Mouse (Mus musculus) retina, embryonic 14.5 days (tissue): Measurements from ENCODE around the gene Fmo1.

Source experiments
- DNase-seq: peaks from one replicate; pipeline ENCODE4 v3.0.0-alpha.2; 2015; ENCODE audit warnings: low spot score

The Fmo1 gene

DNA sequence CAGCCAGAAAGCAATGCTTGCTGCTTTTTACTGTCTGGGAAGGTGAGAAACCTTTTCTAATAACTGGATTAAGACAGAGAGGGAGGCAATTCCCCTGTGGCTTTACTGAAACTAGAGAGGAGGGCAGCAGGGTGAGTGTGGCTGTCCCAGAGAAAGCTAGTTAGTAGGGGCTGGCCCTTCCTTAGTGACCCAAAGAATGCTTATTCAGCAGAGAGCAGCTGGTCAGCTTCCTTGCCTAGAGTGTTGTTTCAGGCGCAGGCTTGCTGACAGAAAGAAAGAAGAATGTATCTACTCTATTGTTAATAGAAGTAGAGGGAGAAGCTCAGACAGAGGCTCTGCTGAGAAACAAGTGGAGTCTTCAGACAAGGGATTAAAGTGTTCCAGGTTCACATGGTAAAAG lies 4.1 kb downstream of the Fmo1 start:
- no peak for DNase-seq

DNA sequence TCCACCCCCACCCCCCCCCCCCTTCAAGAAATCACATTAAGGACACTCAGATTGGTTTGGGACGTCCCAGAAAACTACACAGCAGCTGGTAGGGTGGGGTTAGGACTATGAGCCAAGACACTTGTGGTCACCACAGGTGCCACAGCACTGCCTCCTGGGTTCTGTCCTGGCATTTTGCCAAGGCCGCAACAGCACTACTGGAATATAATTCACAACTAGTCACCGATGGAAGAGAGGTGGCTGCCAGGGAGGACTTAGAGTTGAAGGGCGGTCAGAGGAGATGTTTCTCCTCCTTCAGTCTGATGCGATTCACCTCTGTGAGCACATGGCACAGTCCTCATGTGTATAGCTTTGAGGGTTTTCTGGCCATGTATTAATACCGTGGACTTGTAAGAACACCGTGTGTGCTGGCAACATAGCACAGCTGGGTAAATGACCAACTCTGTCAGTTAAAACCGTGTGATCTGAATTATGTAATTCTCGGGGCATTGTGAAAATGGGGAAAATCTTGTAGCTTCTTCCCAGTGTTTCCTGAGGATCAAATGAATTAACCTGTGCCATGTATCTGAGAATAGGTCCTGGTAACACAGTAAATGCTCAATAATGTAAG lies 6.3 kb downstream of the Fmo1 start:
- DNase-seq = no peak

DNA sequence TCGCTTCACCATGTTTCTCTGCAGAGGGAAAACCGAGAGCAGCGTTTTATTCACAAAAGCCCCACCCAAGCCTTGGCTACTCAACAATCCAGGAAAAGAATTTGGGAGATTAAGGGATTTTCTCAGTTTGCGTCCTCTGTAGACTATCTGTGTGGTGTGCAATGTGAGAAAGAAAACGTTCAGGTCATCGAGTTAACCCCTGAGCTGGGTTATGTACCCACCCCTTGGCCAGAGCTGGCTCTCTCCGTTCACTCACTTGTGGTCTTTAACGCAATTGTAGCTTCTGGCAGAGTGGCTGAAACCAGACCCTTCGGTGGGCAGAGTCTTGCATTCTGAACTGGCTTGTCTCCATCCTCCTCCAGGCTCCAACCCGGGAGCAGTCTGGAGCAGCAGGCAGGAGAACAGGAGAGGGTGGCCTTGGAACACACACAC lies 6.8 kb downstream of the Fmo1 start:
- DNase-seq = no peak

DNA sequence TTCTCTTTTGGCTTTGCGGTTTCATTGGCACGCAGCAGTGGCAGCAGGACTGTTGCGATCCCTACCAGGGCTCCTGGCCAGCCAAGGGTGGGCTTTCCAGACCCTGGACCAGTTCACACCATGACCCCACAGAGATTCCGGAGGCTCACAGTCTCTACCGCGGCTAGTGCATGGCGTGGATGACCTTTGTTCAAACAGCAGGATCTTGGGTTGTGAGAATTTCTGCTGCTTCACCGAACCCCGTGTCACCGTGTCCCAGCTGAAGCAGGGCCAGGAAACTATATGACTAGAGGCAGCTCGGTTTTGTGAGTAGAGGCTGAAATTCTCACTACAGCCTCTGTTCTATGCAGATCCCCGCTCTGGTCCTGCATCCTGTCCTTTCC lies 7.7 kb downstream of the Fmo1 start:
- peak; percentile 23 for DNase-seq

DNA sequence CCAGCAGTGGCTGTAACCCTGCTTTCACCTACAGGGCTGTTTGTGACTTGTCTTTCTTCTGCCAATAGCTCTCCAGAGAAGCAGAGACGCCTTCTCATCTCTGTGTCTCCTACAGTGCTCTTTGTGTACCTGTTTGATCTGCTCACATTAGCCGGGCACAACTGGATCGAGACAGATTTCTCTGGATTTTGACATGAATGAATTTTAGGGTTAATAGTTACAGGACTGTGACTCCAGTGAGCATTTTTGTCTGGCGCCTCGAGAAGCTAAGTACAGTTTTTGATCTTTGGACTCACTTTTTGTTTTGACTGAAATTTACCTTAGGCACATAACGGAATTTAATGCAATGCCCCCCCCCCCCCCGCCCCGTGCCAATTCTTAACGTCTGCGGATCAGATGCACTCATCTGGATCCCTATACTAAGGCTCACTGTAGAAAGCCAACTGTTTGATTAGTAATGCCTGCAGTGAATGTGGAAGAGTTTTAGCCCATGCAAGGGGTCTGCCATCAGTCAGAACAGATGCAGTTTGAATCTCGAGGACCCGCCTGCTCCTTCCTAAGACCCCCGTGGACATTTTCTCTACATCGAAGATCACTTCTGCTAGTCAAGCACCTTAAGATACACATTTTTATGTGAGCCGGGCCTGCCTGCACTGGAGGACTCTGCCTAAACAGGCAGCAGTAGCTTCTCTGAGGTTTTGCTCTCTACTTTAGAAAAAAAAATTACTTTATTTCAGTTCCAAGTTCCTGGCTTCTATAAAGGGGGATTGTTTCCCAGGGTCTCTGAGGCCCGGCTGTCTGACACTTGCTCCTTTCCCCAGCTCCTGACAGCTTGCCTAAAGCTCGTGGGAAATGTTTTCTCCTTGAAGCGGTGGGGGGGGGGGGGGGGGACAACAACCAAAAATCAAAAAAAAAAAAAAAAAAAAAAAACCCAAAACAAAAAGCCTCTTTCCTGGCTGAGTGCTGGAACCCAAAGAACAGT lies 8.4 kb downstream of the Fmo1 start:
- no peak for DNase-seq

DNA sequence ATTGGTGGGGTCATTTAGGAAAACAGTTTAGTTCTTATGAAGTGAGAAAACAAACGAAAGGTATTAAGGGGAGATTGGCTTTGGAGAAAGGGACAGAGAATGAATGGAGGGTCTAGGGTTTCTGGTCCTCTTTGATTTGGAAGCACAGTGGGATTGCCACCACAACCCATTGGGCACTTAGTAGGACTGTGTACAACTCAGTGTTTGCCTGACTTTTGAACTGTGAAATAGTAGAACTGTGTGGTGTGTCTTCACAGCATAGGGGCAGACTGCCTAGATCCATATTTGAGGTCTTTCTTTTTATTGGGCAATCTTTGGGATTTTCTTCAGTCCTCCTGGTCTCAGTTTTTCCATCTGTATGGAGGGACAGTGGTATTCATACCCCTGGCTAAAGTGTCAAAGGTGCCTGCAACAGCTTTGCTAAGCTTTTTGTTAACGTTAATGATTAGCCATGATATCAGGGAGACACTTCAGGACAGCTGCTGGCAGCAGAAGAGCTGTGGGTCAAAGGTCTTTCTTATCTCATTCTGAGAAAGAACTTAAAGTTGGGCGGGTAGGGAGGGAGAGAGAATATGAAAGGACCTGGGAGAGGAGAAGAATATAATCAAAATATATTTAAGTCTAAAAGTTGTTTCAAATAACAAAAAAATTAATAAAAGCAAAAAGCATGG lies 12.5 kb downstream of the Fmo1 start:
- DNase-seq = no peak

DNA sequence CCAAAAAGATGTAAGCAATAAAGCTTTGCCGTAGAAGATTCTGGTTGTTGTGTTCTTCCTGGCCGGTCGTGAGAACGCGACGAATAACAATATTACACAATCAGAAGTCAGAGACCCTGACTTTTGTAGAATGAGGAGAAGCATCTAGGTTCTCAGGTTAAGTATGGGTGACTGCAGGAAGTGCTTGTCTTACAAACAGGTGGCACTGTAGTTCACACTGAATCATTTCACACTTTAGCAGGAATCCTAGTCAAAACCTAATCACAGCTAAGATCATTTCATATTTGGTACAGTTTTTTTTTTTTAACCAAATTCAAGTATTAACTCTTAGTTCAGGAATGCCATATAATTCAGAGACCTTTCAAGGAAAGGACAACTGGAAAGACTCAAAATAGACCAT lies 18.9 kb downstream of the Fmo1 start:
- no peak for DNase-seq

DNA sequence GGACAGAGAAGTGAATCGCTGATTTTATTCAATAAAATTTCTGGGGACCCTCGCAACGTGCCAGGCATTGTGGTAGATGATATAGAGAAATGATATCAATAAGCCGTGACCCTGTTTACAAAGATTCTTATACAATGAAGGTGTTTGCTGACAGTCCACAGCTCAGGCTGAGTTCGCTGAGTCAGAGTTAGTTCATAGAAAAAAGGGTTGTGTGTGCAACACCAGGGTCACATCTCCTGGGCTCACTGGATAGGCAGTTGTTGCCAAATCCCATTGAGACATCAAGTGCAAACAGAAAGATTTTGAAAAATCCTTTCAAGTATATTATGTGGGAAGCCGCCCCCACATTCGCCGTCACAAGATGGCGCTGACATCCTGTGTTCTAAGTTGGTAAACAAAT lies 26.2 kb downstream of the Fmo1 start:
- DNase-seq = no peak

DNA sequence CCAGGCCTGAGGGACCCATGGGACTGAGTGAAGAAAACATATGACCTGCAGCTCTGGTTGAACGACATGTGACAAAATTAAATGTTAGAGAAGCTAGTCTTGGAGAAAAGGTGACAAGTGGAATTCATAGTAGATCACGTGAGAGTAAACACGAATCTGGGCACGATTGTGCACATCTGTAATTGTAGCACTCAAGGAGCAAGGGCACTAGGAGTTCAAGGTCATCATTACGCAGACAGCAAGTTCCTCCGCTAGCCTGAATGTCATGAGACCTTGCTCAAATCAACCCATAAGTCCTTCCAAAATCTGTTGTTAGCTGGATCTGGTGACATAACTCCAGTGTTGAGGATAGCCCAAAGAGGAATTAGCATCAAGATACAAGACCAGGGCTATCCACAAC lies 27.4 kb downstream of the Fmo1 start:
- DNase-seq = no peak

DNA sequence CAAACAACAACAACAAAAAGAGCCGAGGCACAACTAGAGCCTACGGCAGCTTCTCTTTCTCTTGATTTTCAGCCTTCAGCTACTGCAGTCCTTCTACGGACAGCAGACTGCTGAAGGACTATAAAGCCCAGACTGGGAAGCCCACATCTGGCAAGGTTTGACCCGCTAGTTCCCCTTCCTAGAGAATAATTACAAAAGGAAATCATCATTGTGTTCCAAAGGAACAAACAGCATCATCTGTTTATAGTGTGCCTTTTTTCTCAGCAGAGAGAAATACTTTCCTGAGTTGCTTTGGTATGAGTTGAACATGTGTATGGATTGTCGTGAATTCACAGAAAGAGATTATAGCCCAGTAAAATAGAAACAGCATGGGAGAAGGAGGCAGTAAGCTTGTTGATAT lies 32.1 kb downstream of the Fmo1 start:
- no peak for DNase-seq

DNA sequence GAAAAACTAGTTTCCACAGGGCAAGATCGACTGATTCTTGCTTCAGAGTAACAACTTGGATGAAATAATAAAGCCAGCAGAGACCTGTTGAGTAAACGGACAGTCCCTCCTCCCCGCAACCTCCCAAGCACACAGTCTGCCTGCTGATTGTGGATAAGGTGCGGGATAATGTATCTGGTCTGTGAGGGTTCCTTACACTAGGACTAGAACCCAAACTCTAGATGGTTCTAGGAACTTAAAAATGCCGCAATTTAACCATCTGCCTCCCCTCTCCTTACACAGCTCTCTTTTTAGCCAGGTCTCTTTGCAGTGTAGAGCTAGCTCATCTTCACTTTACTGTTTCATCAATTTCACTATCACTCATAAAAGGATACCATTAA lies 33.8 kb downstream of the Fmo1 start:
- no peak for DNase-seq

DNA sequence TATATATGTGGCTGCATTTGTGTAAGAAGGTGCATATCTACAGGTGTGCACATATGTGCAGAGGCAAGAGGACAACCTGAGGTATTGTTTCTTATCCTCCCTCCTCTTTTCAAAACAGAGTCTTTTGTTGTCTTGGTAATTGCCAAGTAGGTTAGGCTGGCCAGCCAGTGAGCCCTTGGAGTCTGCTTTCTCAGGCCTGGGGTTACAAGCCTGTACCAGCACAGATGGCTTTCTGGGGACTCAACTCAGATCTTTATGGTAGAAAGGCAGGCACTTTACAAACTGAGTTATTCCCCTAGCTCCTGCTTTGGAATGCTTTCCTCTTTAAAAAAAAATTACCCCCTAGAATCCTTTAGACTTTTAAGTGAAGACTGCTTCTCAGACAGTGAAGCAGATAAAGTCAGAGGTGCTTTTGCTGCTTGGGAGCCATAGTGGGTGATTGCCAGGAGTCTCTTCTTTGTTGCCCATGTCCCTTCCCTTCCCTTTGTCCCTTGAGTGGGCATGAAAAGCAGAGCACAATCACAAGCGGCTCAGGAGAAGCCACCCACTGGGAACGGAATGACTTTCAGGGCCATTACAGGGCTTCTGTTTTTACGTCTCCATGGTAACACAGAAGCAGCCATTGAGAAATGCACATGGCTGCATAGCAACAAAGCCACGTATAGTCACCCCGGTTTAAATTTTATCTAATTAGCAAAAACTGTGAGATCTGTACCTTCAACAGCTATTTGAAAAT lies 34.4 kb downstream of the Fmo1 start:
- DNase-seq = peak; percentile 83

DNA sequence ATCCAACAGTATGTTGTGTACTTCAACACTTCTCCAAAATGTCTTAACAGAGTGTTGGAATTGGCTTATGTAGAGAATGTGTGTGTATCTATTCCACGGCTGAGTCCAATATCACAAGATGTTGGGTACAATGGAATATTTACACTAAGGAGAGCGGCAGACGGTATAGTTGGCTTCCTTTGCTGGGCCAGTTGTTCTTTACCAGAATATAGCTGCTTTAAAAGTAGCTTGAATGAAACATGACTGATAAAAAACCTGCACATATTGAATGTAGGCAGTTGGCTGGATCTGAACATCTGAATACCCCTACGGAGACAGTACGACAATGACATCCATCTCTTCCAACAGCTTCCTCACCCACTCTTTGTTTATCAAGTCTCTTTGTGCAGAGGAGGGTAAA lies 47.1 kb downstream of the Fmo1 start:
- no peak for DNase-seq

DNA sequence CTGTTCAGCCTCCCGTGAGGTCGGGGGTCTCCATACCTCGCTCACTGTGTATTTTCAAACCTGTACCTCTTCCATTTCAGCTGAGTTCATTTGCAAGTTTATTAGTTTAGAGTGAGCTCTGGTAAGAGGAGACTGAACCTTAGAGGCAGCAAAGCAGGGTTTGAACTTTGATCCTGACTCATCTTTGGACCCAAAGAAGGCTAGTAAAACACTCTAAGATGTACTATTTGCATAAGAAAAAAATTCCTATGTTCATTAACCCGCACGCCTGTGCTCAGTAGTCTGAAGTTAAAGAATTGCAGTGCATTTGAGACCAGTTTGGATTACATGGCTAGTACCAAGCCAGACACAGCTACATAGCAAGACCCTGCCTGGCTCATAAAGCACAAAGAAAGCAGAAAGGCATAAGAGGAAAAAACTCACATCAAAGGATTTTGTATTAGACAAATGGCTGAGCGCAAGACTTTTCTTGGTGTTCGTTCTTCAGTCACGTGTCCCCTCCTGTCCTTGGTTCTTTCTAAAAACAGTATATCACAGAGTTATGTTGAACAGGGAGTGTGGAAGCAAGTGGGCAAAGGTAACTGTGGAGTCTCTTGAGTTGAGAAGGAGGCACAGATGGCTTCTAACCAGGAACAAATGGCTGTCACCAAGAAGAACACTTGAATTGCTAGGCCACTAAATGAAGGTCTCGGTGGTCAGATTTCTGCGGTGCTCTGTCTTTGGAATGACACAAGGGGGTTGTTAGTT lies 50.9 kb downstream of the Fmo1 start:
- DNase-seq = no peak

DNA sequence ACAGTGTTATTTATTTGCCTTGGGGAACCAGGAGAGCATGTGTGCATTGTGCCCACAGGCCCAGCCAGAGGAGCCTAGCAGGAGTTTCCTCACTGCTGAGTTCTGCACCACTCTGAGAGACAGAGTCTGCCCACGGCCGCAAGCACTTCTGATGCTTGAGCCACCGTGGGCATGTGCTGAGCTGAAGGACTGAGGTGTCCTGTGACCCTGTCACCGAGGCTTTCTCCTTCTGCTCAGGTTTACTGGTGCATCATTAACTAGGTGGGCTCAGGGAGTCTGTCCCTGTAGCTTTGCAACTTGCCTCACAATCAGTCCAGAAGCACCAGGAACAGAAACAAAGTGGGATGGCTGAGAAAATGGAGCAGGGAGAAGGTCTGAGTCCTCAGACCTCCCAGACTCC lies 51.5 kb downstream of the Fmo1 start:
- DNase-seq = no peak

DNA sequence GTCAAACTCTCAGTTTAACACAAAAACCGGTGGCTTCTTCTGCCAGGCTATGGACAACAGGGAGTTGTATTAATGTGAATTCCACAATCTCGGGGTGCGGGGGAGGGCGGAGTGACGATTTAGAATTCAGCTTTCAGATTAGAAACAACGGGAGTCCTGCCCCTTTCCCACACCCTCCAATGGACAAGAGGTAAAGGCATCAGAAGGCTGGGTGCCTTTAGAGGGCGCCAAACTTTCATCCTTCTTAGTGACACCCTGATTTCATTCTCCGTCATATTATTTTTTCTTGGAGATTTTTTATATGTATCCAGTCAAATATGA lies 52.6 kb downstream of the Fmo1 start, which contains the start of gene Fmo4:
Fmo4 (minus strand) TSS at position 137 of the 321 bp plus-strand sequence.
- peak; percentile 46 for DNase-seq

DNA sequence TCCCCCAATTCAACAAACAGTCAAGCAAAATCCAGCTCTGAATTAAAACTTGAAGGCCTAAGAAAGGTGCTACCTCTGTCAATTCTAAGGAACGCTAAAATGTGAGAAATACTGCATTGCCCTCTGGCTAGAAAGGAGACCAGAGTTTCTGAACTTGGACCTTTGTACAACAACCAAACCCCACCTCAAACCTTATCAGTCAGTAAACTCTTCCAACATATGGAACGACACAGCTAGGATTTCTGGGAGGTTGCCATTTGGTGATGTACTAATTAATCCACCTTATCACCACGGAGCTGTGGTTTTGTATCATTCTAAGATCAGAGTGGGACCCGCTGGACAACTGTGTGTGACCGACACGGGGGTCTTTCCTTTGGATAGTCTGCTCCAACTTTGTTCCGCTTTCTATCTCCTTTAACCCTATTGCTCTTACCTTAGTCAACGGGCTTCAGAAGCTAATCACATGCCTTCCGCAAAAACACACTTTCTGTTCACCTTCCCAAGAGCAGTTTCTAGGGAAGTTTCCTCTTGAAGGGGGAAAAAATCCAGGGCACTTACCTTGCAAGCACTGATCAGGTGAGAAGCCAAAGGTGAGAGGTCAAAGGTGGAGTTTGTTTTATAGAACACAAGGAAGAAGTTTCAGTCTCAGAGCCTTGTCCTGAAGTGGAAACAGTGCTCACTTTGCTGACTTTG lies 53.1 kb downstream of the Fmo1 start:
- DNase-seq = no peak

DNA sequence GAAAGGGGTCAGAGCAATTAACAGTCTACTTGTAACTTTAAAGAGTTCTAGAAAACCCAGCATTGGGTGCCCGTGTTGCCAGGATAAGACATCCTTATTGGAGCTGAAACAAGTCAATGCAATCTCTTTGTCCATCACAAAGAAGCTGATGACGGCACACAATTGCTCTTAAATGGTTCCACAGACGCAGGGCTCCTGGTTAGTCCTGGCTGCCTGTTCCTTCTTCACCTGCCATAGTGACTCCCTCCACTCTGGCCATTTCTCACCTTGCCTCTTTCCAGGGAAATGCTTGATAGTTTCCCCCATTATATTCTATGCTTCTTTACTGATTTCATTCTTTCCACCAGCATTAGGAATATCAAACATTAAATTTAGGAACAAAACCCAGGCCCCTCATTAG lies 57.9 kb downstream of the Fmo1 start:
- DNase-seq = no peak

DNA sequence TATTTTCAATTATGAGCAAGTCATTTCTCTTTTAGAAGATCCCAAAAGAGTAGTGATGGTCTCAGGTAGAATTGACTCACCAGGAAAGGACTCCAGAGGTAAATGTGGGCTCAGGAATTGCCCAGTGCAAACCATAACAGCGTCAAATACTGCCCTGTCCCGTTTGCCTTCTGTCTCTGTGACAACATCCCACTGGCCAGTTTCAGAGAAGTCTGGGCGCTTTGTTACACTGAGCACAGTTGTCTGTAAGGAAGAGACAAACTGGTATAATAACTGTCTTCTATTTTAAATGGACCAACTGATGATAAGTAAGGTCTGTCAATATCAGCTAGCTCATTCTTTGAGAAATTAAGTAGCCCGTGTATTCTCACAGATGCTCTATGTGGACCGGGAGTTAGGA lies 59.0 kb downstream of the Fmo1 start:
- no peak for DNase-seq

DNA sequence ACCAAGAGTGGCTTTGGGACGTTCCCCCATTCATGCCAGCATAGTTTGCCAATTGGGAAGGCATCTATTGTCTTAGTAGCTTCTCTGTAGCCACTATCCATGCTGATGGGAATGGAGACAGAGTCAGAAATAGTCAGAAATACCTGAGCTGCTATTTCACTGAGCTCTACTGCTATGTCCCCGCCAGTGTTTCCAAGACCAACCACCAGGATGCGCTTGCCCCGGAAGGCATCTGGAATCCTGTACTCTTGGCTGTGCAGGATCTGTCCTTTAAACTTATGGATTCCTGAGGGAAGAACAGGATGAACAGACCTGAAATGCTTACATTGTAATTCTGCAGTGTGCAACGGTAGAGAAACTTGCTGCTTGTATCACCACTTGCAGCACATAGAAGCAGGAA lies 61.4 kb downstream of the Fmo1 start:
- no peak for DNase-seq

DNA sequence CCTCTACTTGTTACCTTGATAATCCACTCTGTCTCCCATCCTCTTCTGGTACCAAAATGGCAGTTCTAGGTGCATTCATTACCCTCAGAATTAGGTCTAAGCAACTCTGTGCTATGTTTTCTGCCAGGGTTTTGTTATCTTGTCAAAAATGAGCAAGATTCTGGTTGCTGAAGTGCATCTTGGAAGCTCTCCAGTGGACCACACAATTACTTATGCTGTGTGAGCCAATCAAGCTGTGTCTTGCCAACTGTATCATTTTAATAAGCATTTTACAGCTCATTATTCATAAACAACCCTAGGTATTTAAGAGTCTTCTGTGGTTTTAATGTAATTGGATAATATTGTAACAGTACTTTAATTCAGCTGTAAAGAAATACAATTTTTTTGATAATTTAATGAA lies 70.0 kb downstream of the Fmo1 start:
- no peak for DNase-seq
